Mouse (Mus musculus): Measurements from ENCODE around the gene Fuca1.

The Fuca1 gene

DNA sequence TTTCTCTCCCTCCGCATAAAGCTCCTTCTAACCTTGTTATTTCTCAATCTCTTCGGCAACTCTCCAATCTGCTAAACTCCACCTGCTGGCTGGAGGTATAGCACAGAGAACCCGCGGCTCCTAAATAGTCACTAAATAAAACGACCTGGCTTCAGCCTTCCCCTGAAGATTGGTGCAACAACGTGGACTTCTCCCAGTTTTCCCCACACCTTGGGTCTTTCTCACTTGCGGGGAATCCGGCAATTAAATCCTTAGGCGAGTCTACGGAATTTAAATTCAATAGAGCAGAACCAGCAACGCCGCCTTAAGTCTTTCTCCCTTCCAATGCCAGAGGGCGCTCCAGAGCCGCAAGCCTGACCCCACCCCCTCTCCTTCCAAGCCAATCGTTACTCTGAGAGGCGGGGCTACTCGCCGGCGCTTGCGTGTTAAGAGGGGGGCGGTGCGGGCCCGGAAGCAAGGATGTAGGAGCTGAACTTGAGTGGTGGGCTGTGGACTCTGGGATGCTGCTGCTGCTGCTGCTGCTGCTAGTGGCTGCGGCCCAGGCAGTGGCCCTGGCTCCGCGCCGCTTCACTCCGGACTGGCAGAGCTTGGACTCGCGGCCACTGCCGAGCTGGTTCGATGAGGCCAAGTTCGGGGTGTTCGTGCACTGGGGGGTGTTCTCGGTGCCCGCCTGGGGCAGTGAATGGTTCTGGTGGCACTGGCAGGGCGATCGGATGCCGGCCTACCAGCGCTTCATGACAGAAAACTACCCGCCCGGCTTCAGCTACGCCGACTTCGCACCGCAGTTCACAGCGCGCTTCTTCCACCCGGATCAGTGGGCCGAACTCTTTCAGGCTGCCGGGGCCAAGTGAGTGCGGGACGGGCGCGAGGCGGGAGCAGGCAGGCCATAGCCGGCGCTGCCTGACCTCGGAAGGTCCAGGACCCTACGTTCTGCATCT lies at the start of gene Fuca1:
TSS of gene Fuca1 (plus strand) at position 432 of the 938 bp plus-strand sequence.
- DNase-seq (ENCODE audit: low spot score), result peak; percentile 99

- peak; percentile 48 for DNase-seq (ENCODE audit: low spot score)
These were observed 48.5 kb upstream of the Fuca1 start for GRCm38 (mm10) chr4:135872015-135872414.

GRCm38 (mm10) chr4:135872589-135873391 lies 47.7 kb upstream of the Fuca1 start:
- peak; percentile 65 for DNase-seq (ENCODE audit: low spot score)

DNA sequence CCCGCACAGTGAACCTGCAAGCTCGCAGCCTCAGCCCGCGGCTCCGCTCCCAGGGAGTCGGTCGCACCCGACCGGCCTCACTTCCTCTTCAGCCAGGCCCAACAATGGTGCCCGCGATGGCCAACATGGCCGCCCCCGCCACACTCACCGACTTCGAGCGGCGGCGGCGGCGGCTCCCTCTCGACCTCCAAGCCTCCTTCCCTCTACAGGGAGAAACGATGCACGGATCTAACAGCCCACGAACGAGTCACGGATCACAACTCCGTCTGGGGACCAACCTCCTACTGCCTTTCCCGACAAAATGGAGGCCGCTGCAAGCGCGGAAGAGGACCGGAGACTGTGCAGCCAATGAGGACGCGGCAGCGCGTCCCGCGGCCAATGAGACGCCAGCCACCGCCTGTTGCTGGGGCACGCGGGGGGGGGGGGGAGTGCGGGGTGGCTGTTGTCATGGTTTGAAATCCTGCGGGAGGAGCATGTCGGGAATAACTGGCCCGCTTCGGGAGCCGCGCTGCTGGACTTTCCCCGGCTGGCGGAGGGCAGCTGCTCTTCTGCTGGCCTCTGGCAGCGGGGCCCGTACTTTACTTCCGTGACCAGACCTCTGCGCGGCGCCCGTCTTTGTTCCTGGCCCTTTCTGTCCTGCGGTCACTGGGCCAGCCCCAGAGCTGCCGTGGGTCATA lies 46.9 kb upstream of the Fuca1 start, which contains the start of gene Pnrc2:
TSS of gene Pnrc2 (minus strand) at position 325 of the 677 bp plus-strand sequence.
- peak; percentile 93 for DNase-seq (ENCODE audit: low spot score)

GRCm38 (mm10) chr4:135874564-135875535 lies 45.7 kb upstream of the Fuca1 start:
- DNase-seq (ENCODE audit: low spot score), result no peak

DNA sequence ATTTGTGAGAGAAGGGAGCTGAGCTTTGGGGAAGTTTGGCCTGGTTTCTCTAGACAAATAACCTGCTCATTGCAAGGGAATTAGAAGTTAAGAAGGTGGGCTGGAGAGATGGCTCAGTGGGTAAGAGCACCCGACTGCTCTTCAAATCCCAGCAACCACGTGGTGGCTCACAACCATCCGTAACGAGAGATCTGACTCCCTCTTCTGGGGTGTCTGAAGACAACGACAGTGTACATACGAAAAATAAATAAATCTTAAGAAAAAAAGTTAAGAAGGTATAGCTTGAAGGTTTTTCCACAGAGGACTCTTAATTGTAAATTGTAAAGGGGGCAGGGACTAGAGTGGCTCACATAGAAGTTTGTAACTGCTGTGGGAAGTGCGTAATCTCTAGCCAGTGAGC lies 45.0 kb upstream of the Fuca1 start:
- no peak for DNase-seq (ENCODE audit: low spot score)

GRCm38 (mm10) chr4:135875991-135876582 lies 44.4 kb upstream of the Fuca1 start:
- peak; percentile 75 for DNase-seq (ENCODE audit: low spot score)

DNA sequence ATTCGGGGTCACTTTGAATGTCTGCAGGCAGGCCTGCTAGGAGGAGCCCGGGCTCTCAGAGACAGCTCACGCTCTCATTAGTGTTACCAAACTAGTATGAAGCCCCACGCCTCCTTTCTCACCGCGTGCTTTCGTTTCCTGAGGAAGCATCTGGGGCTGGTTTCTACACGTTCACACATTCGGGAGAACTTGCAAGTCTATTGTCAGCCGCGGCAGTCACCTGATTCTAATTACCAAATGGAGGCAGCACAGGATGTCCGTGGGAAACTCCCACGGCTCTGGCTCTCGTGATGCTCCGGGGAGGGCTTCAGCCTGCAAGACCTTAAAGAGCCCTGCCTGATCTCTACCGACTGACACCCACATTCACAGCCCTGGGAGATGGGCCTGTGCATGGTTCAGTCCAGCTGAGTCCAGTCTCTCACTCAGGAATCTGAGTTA lies 43.9 kb upstream of the Fuca1 start:
- peak; percentile 76 for DNase-seq (ENCODE audit: low spot score)

GRCm38 (mm10) chr4:135877742-135878141 lies 42.8 kb upstream of the Fuca1 start:
- DNase-seq (ENCODE audit: low spot score), result peak; percentile 36

GRCm38 (mm10) chr4:135879021-135879420 lies 41.5 kb upstream of the Fuca1 start:
- peak; percentile 29 for DNase-seq (ENCODE audit: low spot score)

DNA sequence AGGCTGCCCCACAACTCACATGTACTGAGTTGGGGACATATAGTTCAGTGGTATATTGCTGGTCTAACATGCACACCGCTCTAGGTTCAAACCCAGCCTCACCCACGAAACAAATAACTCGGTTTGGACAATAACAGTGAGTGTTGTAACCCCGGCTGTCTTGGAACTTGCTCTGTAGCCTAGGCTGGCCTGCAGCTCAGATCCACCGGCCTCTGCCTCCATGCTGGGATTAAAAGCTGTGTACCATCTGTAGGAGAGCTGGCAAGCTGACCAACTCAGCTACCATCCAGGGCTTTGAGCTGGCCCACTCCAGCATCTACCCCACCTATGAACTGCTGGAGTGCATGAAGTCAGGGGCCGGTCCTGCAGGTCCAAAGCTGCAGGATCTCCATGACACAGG lies 40.5 kb upstream of the Fuca1 start:
- no peak for DNase-seq (ENCODE audit: low spot score)

DNA sequence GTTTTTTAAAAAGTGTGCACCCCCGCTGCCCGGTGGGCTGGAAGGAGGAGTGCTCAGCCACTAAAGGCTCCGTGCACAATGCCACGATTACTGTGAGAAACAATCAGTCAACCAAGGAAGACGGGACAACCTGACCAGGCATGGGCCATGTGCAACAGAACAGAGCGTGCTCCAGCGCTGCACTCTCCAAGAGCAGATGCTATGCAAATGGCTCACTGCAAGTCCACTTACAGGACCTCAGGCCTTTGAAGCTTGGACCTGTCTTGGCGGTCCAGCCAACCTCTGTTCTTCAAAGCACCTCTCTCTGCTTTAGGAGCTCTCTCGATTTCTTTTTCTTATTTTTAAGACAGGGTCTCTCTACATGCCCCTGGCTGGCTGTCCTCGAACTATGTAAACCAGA lies 40.0 kb upstream of the Fuca1 start:
- no peak for DNase-seq (ENCODE audit: low spot score)

DNA sequence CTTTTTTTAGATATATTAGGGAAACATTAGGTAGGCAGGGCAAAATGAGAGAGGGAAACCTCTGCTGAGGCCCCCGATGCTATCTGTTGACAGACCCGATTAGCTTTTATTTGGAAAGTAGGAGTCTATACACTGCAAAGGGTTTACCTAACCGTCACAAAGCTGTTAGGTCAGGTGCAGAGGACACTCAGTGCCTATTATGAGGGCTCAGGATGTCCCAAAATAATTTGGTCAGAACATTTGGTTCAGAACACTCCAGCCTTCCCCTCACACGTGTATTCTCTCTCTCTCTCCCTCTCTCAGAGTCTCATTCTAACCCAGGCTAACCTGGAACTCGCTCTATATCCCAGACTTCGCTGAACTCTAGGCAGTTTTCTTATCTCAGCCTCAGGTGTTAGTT lies 38.5 kb upstream of the Fuca1 start:
- DNase-seq (ENCODE audit: low spot score), result no peak

- DNase-seq (ENCODE audit: low spot score), result peak; percentile 22
These were observed 37.1 kb upstream of the Fuca1 start for GRCm38 (mm10) chr4:135883401-135883851.

- no peak for DNase-seq (ENCODE audit: low spot score)
These were observed 36.5 kb upstream of the Fuca1 start for GRCm38 (mm10) chr4:135883881-135884516.

DNA sequence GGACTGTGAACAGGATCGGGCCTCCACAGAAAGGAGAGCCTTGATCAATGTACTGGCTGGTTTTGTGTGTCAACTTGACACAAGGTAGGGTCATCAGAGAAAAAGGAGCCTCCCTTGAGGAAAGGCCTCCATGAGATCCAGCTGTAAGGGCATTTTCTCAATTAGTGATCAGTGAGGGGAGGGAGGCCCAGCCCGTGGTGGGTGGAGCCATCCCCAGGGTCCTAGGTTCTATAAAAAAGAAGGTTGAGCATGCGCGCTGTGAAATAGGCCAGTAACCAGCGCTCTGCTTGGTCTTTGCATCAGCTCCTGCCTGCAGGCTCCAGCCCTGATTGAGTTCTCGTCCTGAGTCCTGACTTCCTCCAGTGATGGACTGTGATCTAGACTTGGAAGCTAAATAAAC lies 36.0 kb upstream of the Fuca1 start:
- DNase-seq (ENCODE audit: low spot score), result peak; percentile 44

DNA sequence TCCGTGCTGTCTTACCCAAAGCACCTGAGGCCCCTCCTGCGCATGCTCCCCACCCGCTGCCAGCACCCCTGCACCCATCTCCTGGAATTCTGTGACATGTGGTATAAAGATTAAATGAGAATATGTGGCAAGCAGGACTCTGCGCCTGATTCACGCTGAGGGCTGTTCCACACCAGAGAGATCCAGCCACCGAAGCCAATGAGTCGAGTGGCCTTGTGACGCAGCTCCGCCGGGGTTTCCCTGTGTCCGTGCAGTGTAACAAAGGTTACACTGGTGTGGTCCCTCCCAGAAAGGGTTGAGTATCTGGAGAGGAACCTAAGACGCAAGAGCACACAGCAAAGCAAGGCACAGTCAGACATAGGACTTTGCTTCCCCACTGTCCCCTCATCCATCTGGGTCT lies 34.9 kb upstream of the Fuca1 start:
- no peak for DNase-seq (ENCODE audit: low spot score)

- DNase-seq (ENCODE audit: low spot score), result no peak
These were observed 34.4 kb upstream of the Fuca1 start for GRCm38 (mm10) chr4:135886184-135886583.

- DNase-seq (ENCODE audit: low spot score), result no peak
These were observed 32.0 kb upstream of the Fuca1 start for GRCm38 (mm10) chr4:135888448-135889057.

Data from embryo, embryonic 10.5 days (tissue).